Mouse (Mus musculus): ENCODE measurements around the gene Fhl3. TPM values are rescaled to one million over a fixed set of nuclear protein-coding genes. Genes with fewer than 3 reads are reported as not detected.
A peak's percentile ranks its signal among the peaks of the same experiment; 100 is the strongest.

Gene Fhl3
- polyA plus RNA-seq, 1 experiment, result 135 TPM

DNA sequence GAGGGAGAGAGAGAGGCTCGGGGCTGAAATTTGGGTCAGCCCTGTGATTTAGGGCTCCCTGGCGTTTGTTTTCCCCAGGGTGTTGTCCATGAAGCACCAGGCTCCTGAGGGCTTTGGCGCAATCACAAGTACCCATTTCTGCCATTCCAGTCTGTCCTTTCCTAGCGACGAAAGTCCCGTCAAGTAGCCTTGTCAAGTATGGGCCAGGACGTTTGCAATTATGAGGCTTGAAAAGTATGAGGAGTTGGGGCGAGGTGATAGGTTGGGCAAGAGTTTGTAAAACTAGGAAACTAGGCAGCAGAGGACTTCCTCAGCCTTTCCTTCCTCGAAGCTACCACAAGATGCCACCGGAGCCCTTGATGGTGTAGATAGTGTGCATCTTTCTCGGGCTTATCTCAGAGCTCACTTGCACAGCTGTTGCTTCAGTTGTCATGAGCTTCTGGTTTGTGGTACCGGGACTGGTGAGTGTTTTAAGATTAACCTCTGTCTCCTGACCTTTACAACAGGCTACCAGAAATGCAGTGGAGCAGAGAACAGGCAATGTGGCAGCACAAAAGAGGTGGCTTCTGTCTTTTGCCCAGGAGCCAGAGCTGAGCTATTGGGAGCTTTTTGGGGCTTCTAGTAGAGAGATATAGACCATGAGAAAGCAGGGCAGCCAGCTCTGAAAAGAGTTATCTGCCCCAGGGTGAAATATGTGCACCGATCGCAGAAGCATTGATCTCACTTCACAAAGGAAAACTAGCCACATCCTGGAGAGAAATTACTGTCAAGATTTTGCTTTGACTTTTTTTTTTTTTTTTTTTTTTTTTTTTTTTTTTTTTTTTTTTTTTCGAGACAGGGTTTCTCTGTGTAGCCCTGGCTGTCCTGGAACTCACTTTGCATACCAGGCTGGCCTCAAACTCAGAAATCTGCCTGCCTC lies 52.0 kb downstream of the Fhl3 start:
- no peak overlapping the region for H3K27ac ChIP-seq (ENCODE audit: insufficient read depth, low read length)
- peaks cover 13% of the 10 kb centered on the region for H3K4me1 ChIP-seq (ENCODE audit: control insufficient read depth, insufficient read depth, low read length)
- TF ChIP-seq POLR2A (IDR thresholded peaks at IDR 0.05; ENCODE audit: low read depth, low read length) (no peak), CTCF (IDR thresholded peaks at IDR 0.05; ENCODE audit: borderline replicate concordance, insufficient read depth, low read length) (no peak)
- H3K4me3 ChIP-seq (ENCODE audit: insufficient read depth, low read length), result peak overlapping the region; percentile 63

GRCm38 (mm10) chr4:124755526-124755925 lies 55.0 kb downstream of the Fhl3 start:
- H3K4me3 ChIP-seq (ENCODE audit: insufficient read depth, low read length), result no peak overlapping the region
- TF ChIP-seq CTCF (IDR thresholded peaks at IDR 0.05; ENCODE audit: borderline replicate concordance, insufficient read depth, low read length) (no peak), POLR2A (IDR thresholded peaks at IDR 0.05; ENCODE audit: low read depth, low read length) (no peak)
- H3K27ac ChIP-seq (ENCODE audit: insufficient read depth, low read length), result peak overlapping the region; percentile 29; the same call in 1 of the 2 replicates
- H3K4me1 ChIP-seq (ENCODE audit: control insufficient read depth, insufficient read depth, low read length), result peaks cover 13% of the 10 kb centered on the region

Other genes starting within 250 kb of the Fhl3 start
- not detected in 2 replicates for gene 3100002H09Rik, start 89.9 kb upstream of the Fhl3 start, polyA plus RNA-seq (2011; ENCODE audit: insufficient read length, low read depth, missing spikeins)
- not detected in 2 replicates for gene Pou3f1, start 43.9 kb upstream of the Fhl3 start, polyA plus RNA-seq (2011; ENCODE audit: insufficient read length, low read depth, missing spikeins)
- 51.1 and 51.9 TPM in 2 replicates for gene Utp11, start 7.1 kb upstream of the Fhl3 start, polyA plus RNA-seq (2011; ENCODE audit: insufficient read length, low read depth, missing spikeins)
- 64.6 and 70.7 TPM in 2 replicates for gene Sf3a3, start 14.1 kb downstream of the Fhl3 start, polyA plus RNA-seq (2011; ENCODE audit: insufficient read length, low read depth, missing spikeins)
- 33.5 and 48.3 TPM in 2 replicates for gene Inpp5b, start 41.1 kb downstream of the Fhl3 start, polyA plus RNA-seq (2011; ENCODE audit: insufficient read length, low read depth, missing spikeins)
- gene Mtf1, start 101.4 kb downstream of the Fhl3 start, polyA plus RNA-seq (2011; ENCODE audit: insufficient read length, low read depth, missing spikeins), result 16.4 and 19.0 TPM in 2 replicates
- gene Yrdc, start 150.0 kb downstream of the Fhl3 start, polyA plus RNA-seq (2011; ENCODE audit: insufficient read length, low read depth, missing spikeins), result 26.2 and 32.8 TPM in 2 replicates
- 23.9 and 26.0 TPM in 2 replicates for gene 1110065P20Rik, start 150.5 kb downstream of the Fhl3 start, polyA plus RNA-seq (2011; ENCODE audit: insufficient read length, low read depth, missing spikeins)
- 0.18 and 0.44 TPM in 2 replicates for gene Maneal, start 161.5 kb downstream of the Fhl3 start, polyA plus RNA-seq (2011; ENCODE audit: insufficient read length, low read depth, missing spikeins)
- gene Epha10, start 180.2 kb downstream of the Fhl3 start, polyA plus RNA-seq (2011; ENCODE audit: insufficient read length, low read depth, missing spikeins), result not detected in 2 replicates
- 12.7 and 17.7 TPM in 2 replicates for gene 9930104L06Rik, start 236.3 kb downstream of the Fhl3 start, polyA plus RNA-seq (2011; ENCODE audit: insufficient read length, low read depth, missing spikeins)
- 35.8 and 47.9 TPM in 2 replicates for gene Cdca8, start 238.6 kb downstream of the Fhl3 start, polyA plus RNA-seq (2011; ENCODE audit: insufficient read length, low read depth, missing spikeins)

Data from embryonic fibroblast, embryonic 13.5 days (primary cell).